21 mouse cellular contexts compared by ENCODE assay signal in the genomic region with DNA sequence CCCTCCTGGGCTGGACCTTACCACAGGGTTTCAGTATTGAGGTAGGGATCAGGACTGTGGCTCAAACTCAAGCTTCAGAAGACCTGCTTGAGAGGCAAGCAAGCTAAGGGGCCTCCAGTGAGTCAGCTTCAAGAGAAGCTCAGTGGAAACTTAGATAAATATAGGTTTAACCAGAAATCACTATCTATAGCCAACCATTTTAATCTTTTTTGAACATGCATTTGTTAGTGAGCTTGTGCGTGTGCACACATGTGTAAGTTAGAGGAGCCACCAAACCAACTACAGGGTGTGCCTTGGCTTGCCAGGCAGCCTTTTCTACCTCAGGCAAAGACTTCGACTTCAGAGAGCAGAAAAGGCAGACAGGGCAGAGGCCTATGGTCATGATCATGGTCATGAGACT.
"Had no signal": no experiment of that assay in that cellular context is flagged by ENCODE, and none has a peak within 500 bp of the region (broad histone marks: within the 10 kb centered on the region; RNA-seq: fewer than 3 reads in every experiment).

No protein-coding gene starts in this region.

- H3K4me2 ChIP-seq: lung, embryonic 15.5 days; midbrain, embryonic 12.5 days; midbrain, embryonic 15.5 days; neural tube, embryonic 12.5 days; neural tube, embryonic 15.5 days; stomach, embryonic 15.5 days had no signal

- H3K4me3 ChIP-seq: layer of hippocampus, adult 2 months; left cerebral cortex, adult 2 months; lung, embryonic 15.5 days; midbrain, embryonic 12.5 days; midbrain, embryonic 15.5 days; neural tube, embryonic 12.5 days; neural tube, embryonic 15.5 days; stomach, embryonic 15.5 days had no signal

- H3K9ac ChIP-seq: lung, embryonic 15.5 days; midbrain, embryonic 12.5 days; midbrain, embryonic 15.5 days; neural tube, embryonic 12.5 days; neural tube, embryonic 15.5 days; stomach, embryonic 15.5 days had no signal

- H3K9me3 ChIP-seq: lung, embryonic 15.5 days; midbrain, embryonic 12.5 days; midbrain, embryonic 15.5 days; neural tube, embryonic 12.5 days; neural tube, embryonic 15.5 days; stomach, embryonic 15.5 days had no signal

- H3K36me3 ChIP-seq: lung, embryonic 15.5 days; midbrain, embryonic 12.5 days; midbrain, embryonic 15.5 days; neural tube, embryonic 12.5 days; neural tube, embryonic 15.5 days; stomach, embryonic 15.5 days had no signal

- DNase-seq: kidney, adult 2 months; kidney, postnatal 25 days; layer of hippocampus, adult 9-11 months; lung, adult 18-20 months; lung, postnatal 10 days; lung, postnatal 36 days; right cerebral cortex, adult 18-20 months; right cerebral cortex, postnatal 14 days; right cerebral cortex, postnatal 4 days; thymus, postnatal 4 days had no signal

- ATAC-seq: inflammation-experienced regulatory T-cells, adult 6 months; intestine, embryonic 16.5 days; midbrain, embryonic 15.5 days had no signal

- H3K27me3 ChIP-seq: lung, embryonic 15.5 days; midbrain, embryonic 12.5 days; midbrain, embryonic 15.5 days; neural tube, embryonic 12.5 days; neural tube, embryonic 15.5 days; stomach, embryonic 15.5 days had no signal

- H3K27ac ChIP-seq: kidney, postnatal 0 days; layer of hippocampus, adult 2 months; left cerebral cortex, adult 2 months; lung, embryonic 15.5 days; midbrain, embryonic 12.5 days; midbrain, embryonic 15.5 days; neural tube, embryonic 12.5 days; neural tube, embryonic 15.5 days; stomach, embryonic 15.5 days had no signal

- H3K4me1 ChIP-seq: lung, embryonic 15.5 days; midbrain, embryonic 12.5 days; midbrain, embryonic 15.5 days; neural tube, embryonic 12.5 days; neural tube, embryonic 15.5 days; stomach, embryonic 15.5 days had no signal
